Mouse (Mus musculus) stomach, postnatal 0 days (tissue): Measurements from ENCODE around the gene Ube2d1. TPM values are rescaled to one million over a fixed set of nuclear protein-coding genes. Genes with fewer than 3 reads are reported as not detected.
A peak's percentile ranks its signal among the peaks of the same experiment; 100 is the strongest.

Experiments
- ATAC-seq: fragments of 200-750 bp; cut with Nextera tagmentation; 2 replicates; pipeline ENCODE4 v1.8.0; 2017; ENCODE audit not compliant: low FRiP score, low TSS enrichment
- DNase-seq: peaks from one replicate; pipeline ENCODE4 v3.0.0-alpha.2; 2016; ENCODE audit warnings: low spot score
- H3K27ac ChIP-seq: fragments of 300-500 bp; sonication (generic); replicated peaks from 2 replicates; pipeline ENCODE4 v1.5.1; 2014; ENCODE audit warnings: mild to moderate bottlenecking, control low read depth
- H3K27me3 ChIP-seq: fragments of 300-500 bp; sonication (generic); 2 replicates; pipeline ENCODE4 v1.6.1; 2014; ENCODE audit warnings: low read length; ENCODE audit not compliant: control insufficient read depth, insufficient read depth
- H3K36me3 ChIP-seq: fragments of 300-500 bp; sonication (generic); 2 replicates; pipeline ENCODE4 v1.6.1; 2014; ENCODE audit warnings: low read length, mixed read lengths; ENCODE audit not compliant: control insufficient read depth, insufficient read depth
- H3K4me1 ChIP-seq: fragments of 300-500 bp; sonication (generic); replicated peaks from 2 replicates; pipeline ENCODE4 v1.6.1; 2014; ENCODE audit warnings: antibody characterized with exemption; ENCODE audit not compliant: control insufficient read depth, insufficient read depth
- H3K4me2 ChIP-seq: fragments of 300-500 bp; sonication (generic); replicated peaks from 2 replicates; pipeline ENCODE4 v1.6.1; 2014; ENCODE audit warnings: low read depth, mild to moderate bottlenecking, control low read depth, moderate library complexity
- H3K4me3 ChIP-seq: fragments of 300-500 bp; sonication (generic); 2 replicates; pipeline ENCODE4 v1.5.1; 2014; ENCODE audit warnings: low read depth, low read length, control low read depth
- H3K9ac ChIP-seq: fragments of 300-500 bp; sonication (generic); 2 replicates; pipeline ENCODE4 v1.6.1; 2014; ENCODE audit warnings: mild to moderate bottlenecking, low read length, control low read depth, mixed read lengths
- H3K9me3 ChIP-seq: fragments of 300-500 bp; sonication (generic); 2 replicates; pipeline ENCODE4 v1.6.1; 2016; ENCODE audit warnings: low read length; ENCODE audit not compliant: control insufficient read depth
- CTCF ChIP-seq: IDR thresholded peaks from 2 replicates; pipeline ENCODE4 v1.5.1; 2016; ENCODE audit warnings: antibody characterized with exemption, low read depth, mild to moderate bottlenecking, moderate library complexity
- EP300 ChIP-seq: optimal IDR thresholded peaks from 2 replicates; pipeline ENCODE3; 2016; ENCODE audit warnings: antibody characterized with exemption
- WGBS: fragments of 180-500 bp; shearing (Covaris S2); extraction: QIAGEN DNeasy Blood & Tissue Kit; methylation state at CpG from one replicate; pipeline ENCODE4 v1.1.7; 2014; 5-methylcytosine and 5-hydroxymethylcytosine counted together
- polyA plus RNA-seq: library from polyadenylated mRNA; unstranded; fragments of >200 nt; fragmentation: Nextera tagmentation; extraction: Ambion mirVana; gene quantifications from 2 replicates; pipeline ENCODE4 v1.2.1, GENCODE M21; 2015

The Ube2d1 gene
- polyA plus RNA-seq, 1 experiment from 2014 or later, result 25.6 TPM

- no peaks in the 10 kb centered on the region for H3K4me1 ChIP-seq
- H3K4me3 ChIP-seq, result no peak overlapping the region
- H3K4me2 ChIP-seq, result peak overlapping the region; percentile 20; the same call in 1 of the 2 replicates
- DNase-seq (peak; percentile 36), ATAC-seq (no peak)
- no peak for TF ChIP-seq EP300
- peak; percentile 75 for TF ChIP-seq CTCF
- no peak overlapping the region for H3K9ac ChIP-seq
- no peaks in the 10 kb centered on the region for H3K27me3 ChIP-seq
- WGBS, result 25% methylated on average over 6 of the region's 6 CpGs
- H3K27ac ChIP-seq, result no peak overlapping the region
- H3K9me3 ChIP-seq, result no peaks in the 10 kb centered on the region
- no peaks in the 10 kb centered on the region for H3K36me3 ChIP-seq
Measured at GRCm38 (mm10) chr10:71306190-71306589, 21.1 kb upstream of the Ube2d1 start.

- no peak overlapping the region for H3K4me3 ChIP-seq
- 25% methylated on average over 5 of the region's 5 CpGs for WGBS
- DNase-seq, result peak; percentile 29
- no peaks in the 10 kb centered on the region for H3K9me3 ChIP-seq
- no peaks in the 10 kb centered on the region for H3K36me3 ChIP-seq
- H3K27ac ChIP-seq, result no peak overlapping the region
- H3K27me3 ChIP-seq, result no peaks in the 10 kb centered on the region
- no peak for ATAC-seq
- H3K4me1 ChIP-seq, result no peaks in the 10 kb centered on the region
- TF ChIP-seq EP300, result no peak
- peak; percentile 66 for TF ChIP-seq CTCF
- no peak overlapping the region for H3K9ac ChIP-seq
- no peak overlapping the region for H3K4me2 ChIP-seq
Measured at GRCm38 (mm10) chr10:71302490-71302889, 17.4 kb upstream of the Ube2d1 start.

GRCm38 (mm10) chr10:71300161-71300560 is 15.1 kb upstream of the Ube2d1 start:
- Histone ChIP-seq H3K36me3 (no peaks in the 10 kb centered on the region), H3K27ac (no peak overlapping the region), H3K9ac (no peak overlapping the region), H3K27me3 (no peaks in the 10 kb centered on the region), H3K4me3 (no peak overlapping the region), H3K4me2 (no peak overlapping the region), H3K9me3 (no peaks in the 10 kb centered on the region), H3K4me1 (no peaks in the 10 kb centered on the region)
- WGBS, result 76% methylated on average over 16 of the region's 16 CpGs
- TF ChIP-seq CTCF, result no peak
- TF ChIP-seq EP300, result no peak
- DNase-seq, result no peak
- no peak for ATAC-seq

- Histone ChIP-seq H3K9me3 (no peaks in the 10 kb centered on the region), H3K4me1 (no peaks in the 10 kb centered on the region), H3K36me3 (no peaks in the 10 kb centered on the region), H3K9ac (no peak overlapping the region), H3K27ac (no peak overlapping the region), H3K4me2 (no peak overlapping the region), H3K27me3 (no peaks in the 10 kb centered on the region), H3K4me3 (no peak overlapping the region)
- ATAC-seq (peak; percentile 35; the same call in 1 of the 2 replicates), DNase-seq (no peak)
- TF ChIP-seq EP300 (no peak), CTCF (peak; percentile 43)
- WGBS, result 60% methylated on average over 4 of the region's 4 CpGs
Measured at GRCm38 (mm10) chr10:71293245-71293644, 8.2 kb upstream of the Ube2d1 start.

GRCm38 (mm10) chr10:71292254-71292653 is 7.2 kb upstream of the Ube2d1 start:
- Histone ChIP-seq H3K9me3 (no peaks in the 10 kb centered on the region), H3K4me1 (no peaks in the 10 kb centered on the region), H3K27ac (no peak overlapping the region), H3K4me2 (peak overlapping the region; percentile 6; the same call in 1 of the 2 replicates), H3K27me3 (no peaks in the 10 kb centered on the region), H3K4me3 (no peak overlapping the region), H3K9ac (no peak overlapping the region), H3K36me3 (no peaks in the 10 kb centered on the region)
- WGBS, result 15% methylated on average over 4 of the region's 11 CpGs
- peak; percentile 51 for DNase-seq
- peak; percentile 56; the same call in 1 of the 2 replicates for ATAC-seq
- TF ChIP-seq EP300 (no peak), CTCF (no peak)

- Histone ChIP-seq H3K4me3 (no peak overlapping the region), H3K9ac (no peak overlapping the region), H3K27me3 (no peaks in the 10 kb centered on the region), H3K4me1 (no peaks in the 10 kb centered on the region), H3K4me2 (peak overlapping the region; percentile 6; the same call in 1 of the 2 replicates), H3K36me3 (no peaks in the 10 kb centered on the region), H3K27ac (no peak overlapping the region), H3K9me3 (no peaks in the 10 kb centered on the region)
- DNase-seq (no peak), ATAC-seq (no peak)
- 13% methylated on average over 4 of the region's 4 CpGs for WGBS
- TF ChIP-seq EP300 (no peak), CTCF (no peak)
Measured at GRCm38 (mm10) chr10:71291801-71292200, 6.7 kb upstream of the Ube2d1 start.
